Mouse (Mus musculus) Muller cell, postnatal 12 days (primary cell): ENCODE results near the gene 4921530L21Rik.

Experiments
- DNase-seq: peaks from one replicate; pipeline ENCODE4 v3.0.0-alpha.2; 2015; ENCODE audit errors: inconsistent ontology term

4921530L21Rik gene

GRCm38 (mm10) chr14:95880954-95881353 is at the start of gene 4921530L21Rik:
Gene 4921530L21Rik, plus strand, starts transcription at chr14:95881254.
- DNase-seq: no peak

- DNase-seq: no peak
Measured at GRCm38 (mm10) chr14:95833866-95834265, 47.2 kb upstream of the 4921530L21Rik start.

GRCm38 (mm10) chr14:95862981-95863380 is 18.1 kb upstream of the 4921530L21Rik start:
- DNase-seq: no peak

- DNase-seq: peak; percentile 74
Measured at GRCm38 (mm10) chr14:95865676-95866416, 15.2 kb upstream of the 4921530L21Rik start.

- DNase-seq: no peak
Measured at GRCm38 (mm10) chr14:95872020-95872419, 9.0 kb upstream of the 4921530L21Rik start.

GRCm38 (mm10) chr14:95876785-95877510 is 4.1 kb upstream of the 4921530L21Rik start:
- DNase-seq: peak; percentile 48

GRCm38 (mm10) chr14:95877548-95877947 is 3.5 kb upstream of the 4921530L21Rik start:
- DNase-seq: no peak

- peak; percentile 17 for DNase-seq
Measured at GRCm38 (mm10) chr14:95899458-95899857, 18.4 kb downstream of the 4921530L21Rik start.

GRCm38 (mm10) chr14:95904591-95905095 is 23.6 kb downstream of the 4921530L21Rik start:
- DNase-seq: no peak

- no peak for DNase-seq
Measured at GRCm38 (mm10) chr14:95913293-95913692, 32.2 kb downstream of the 4921530L21Rik start.

- DNase-seq: no peak
Measured at GRCm38 (mm10) chr14:95926742-95927141, 45.7 kb downstream of the 4921530L21Rik start.

- no peak for DNase-seq
Measured at GRCm38 (mm10) chr14:95927810-95928785, 47.0 kb downstream of the 4921530L21Rik start.
